Mouse (Mus musculus) hindbrain, embryonic 15.5 days (tissue): ENCODE results near the gene Pdgfa. TPM values are rescaled to one million over a fixed set of nuclear protein-coding genes. Genes with fewer than 3 reads are reported as not detected.

Source experiments
- ATAC-seq: fragments of 200-750 bp; cut with Nextera tagmentation; 2 replicates; pipeline ENCODE4 v1.8.0; 2017; ENCODE audit warnings: low read depth, moderate number of reproducible peaks, moderate TSS enrichment; ENCODE audit not compliant: low FRiP score
- H3K27ac ChIP-seq: fragments of 300-500 bp; sonication (generic); replicated peaks from 2 replicates; pipeline ENCODE4 v1.5.1; 2015; ENCODE audit warnings: mild to moderate bottlenecking, inconsistent platforms
- H3K27me3 ChIP-seq: fragments of 300-500 bp; sonication (generic); 2 replicates; pipeline ENCODE4 v1.6.1; 2015; ENCODE audit warnings: control low read depth, inconsistent platforms
- H3K36me3 ChIP-seq: fragments of 300-500 bp; sonication (generic); 2 replicates; pipeline ENCODE4 v1.6.1; 2015; ENCODE audit warnings: control low read depth, inconsistent platforms
- H3K4me1 ChIP-seq: fragments of 300-500 bp; sonication (generic); replicated peaks from 2 replicates; pipeline ENCODE4 v1.6.1; 2015; ENCODE audit warnings: control low read depth, inconsistent platforms
- H3K4me2 ChIP-seq: fragments of 300-500 bp; sonication (generic); 2 replicates; pipeline ENCODE4 v1.6.1; 2015; ENCODE audit warnings: moderate library complexity, mild to moderate bottlenecking, inconsistent platforms
- H3K4me3 ChIP-seq: fragments of 300-500 bp; sonication (generic); 2 replicates; pipeline ENCODE4 v1.5.1; 2015; ENCODE audit warnings: mild to moderate bottlenecking, inconsistent platforms
- H3K9ac ChIP-seq: fragments of 300-500 bp; sonication (generic); 2 replicates; pipeline ENCODE4 v1.6.1; 2015; ENCODE audit warnings: inconsistent platforms
- H3K9me3 ChIP-seq: fragments of 300-500 bp; sonication (generic); 2 replicates; pipeline ENCODE4 v1.6.1; 2016; ENCODE audit warnings: control low read depth, inconsistent platforms
- WGBS: fragments of 180-500 bp; shearing (Covaris S2); methylation state at CpG from one replicate; pipeline ENCODE4 v1.1.7; 2015; 5-methylcytosine and 5-hydroxymethylcytosine counted together
- polyA plus RNA-seq: library from polyadenylated mRNA; unstranded; fragments of >200 nt; fragmentation: Nextera tagmentation; extraction: Ambion mirVana; gene quantifications from 2 replicates; pipeline ENCODE4 v1.2.1, GENCODE M21; 2015

Pdgfa gene
- polyA plus RNA-seq, 1 experiment from 2014 or later, result 23.5 TPM

DNA sequence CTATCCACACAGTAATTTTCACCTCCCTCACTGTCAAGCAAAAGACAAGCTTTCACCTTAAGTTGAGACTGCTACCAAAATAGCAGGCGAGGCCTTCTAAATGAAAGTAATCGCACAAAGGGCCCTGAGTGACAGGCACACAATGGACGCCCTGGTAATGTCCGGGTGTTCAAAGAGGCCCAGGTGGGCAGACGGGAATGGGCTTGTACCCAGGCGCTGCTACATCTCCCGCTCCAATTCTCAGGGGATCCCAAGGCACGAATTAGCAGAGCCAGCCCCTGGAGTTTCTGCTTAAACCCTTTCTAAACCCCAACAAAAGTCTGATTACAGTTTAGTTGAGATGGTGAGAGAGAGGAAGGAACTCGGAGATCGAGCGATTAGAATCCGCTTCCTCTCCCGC lies 65.3 kb downstream of the Pdgfa start:
- no peak overlapping the region for H3K4me2 ChIP-seq

DNA sequence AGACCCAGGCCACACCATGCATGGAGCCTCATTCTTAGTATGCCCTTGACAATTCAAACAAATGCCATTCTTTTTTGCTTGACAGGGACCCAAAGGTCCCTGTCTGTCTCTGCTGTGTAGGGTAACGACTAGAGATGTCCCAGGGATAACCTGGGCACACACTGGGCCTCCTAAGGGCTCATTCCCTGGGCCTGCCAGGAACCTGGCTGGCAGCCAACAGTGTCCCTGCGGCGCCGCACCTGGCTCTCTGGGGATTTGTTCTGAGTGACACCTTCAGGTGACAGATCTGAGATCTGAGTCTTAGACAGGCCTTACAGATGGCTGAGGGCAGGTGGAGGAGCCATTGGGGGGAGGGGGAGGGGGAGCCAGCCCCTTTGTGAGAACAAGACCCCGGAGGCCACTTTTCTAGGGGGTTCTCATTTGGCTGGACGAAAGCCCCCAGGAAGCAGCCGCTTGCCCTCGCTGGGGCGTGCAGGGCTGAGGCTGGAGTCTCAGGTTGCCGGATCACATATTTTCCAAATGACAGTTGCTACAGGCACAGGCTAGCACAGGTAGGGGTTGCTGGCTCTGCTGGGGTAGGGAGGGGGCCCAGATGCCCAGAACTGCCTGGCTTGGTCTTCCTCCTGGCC lies 67.2 kb downstream of the Pdgfa start:
- Histone ChIP-seq H3K4me2 (no peak overlapping the region), H3K27me3 (no peaks in the 10 kb centered on the region), H3K27ac (no peak overlapping the region), H3K4me3 (no peak overlapping the region), H3K36me3 (no peaks in the 10 kb centered on the region), H3K4me1 (peaks cover 23% of the 10 kb centered on the region), H3K9me3 (no peaks in the 10 kb centered on the region), H3K9ac (no peak overlapping the region)
- ATAC-seq, result no peak
- WGBS, result 66% methylated on average over 10 of the region's 10 CpGs

More for the DNA sequence above, 65.3 kb downstream of the Pdgfa start:
- no peaks in the 10 kb centered on the region for H3K9me3 ChIP-seq
- peaks cover 23% of the 10 kb centered on the region for H3K4me1 ChIP-seq
- no peak overlapping the region for H3K9ac ChIP-seq
- H3K27ac ChIP-seq, result no peak overlapping the region
- no peaks in the 10 kb centered on the region for H3K36me3 ChIP-seq
- no peak overlapping the region for H3K4me3 ChIP-seq
- 13% methylated on average over 13 of the region's 13 CpGs for WGBS
- no peaks in the 10 kb centered on the region for H3K27me3 ChIP-seq
- no peak for ATAC-seq

Other genes starting within 250 kb of the Pdgfa start
- 57.4 and 64.9 TPM in 2 replicates for gene Fam20c, start 242.9 kb downstream of the Pdgfa start, polyA plus RNA-seq
- gene Gm5294, start 177.3 kb downstream of the Pdgfa start, polyA plus RNA-seq, result 0.62 and 0.74 TPM in 2 replicates
- gene Prkar1b, start 152.6 kb upstream of the Pdgfa start, polyA plus RNA-seq, result 284 and 294 TPM in 2 replicates
- gene Dnaaf5, start 152.9 kb upstream of the Pdgfa start, polyA plus RNA-seq, result 3.8 and 6.1 TPM in 2 replicates
- 40.8 and 45.3 TPM in 2 replicates for gene Sun1, start 203.3 kb upstream of the Pdgfa start, polyA plus RNA-seq